Mouse (Mus musculus) thymus, adult 18-20 months (tissue): ENCODE results near the gene Alk.

Experiments used
- DNase-seq, 2 experiments: peaks; one replicate each; pipeline ENCODE4 v3.0.0; 2022; ENCODE audit warnings: mixed read lengths in 2 of 2

The Alk gene

DNA sequence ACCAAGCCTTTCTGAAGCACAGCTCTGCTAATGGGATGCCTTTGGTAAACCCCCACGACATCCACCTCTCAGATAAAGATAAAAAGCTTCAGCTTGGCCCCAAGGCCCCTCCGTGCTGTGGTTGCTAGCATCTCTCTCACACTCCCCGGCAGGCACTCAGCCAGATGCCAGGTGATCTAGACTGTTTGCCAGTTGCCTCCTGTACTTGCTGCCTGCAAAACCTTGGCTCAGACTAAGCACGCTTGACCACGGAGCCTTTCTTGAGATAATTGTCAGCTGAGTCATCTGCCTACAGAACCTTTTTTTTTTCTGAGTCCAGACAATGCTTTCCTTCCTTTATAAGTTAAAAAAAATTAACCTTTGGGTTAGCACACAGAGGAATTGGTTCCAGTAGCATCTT, 486.1 kb downstream of the Alk start:
- DNase-seq = no peak

DNA sequence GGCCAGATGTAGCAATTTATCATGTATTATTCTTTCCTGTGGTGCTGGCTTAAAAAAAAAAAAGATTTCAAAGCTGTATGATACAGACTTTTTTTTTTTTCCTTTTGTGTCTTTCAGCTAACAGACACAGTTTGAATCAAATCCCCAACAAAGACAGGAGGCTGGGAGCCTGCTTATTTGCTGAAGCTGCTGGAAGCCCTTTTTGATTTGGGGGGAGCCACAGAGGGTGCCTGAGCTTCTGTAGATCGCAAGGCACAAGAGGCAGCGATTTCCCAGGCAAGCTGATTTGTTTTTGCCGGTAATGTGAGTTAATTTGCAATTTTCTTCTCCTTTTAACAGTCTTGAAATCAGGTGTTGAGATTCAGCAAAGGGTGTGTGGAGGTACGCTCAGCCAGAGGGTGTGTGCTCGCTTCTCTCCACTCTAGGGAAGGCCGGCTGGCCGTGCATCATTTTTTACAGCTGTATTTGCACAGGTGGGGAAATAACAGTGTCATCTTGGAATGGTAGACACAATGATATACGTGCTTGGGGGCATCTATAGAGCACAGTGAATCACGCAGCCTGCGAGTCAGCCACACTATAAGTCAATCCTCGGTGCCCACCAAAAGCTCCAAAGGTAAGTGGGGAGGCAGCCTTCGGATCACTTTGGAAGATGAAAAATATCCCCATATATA, 489.0 kb downstream of the Alk start:
- DNase-seq = no peak

GRCm38 (mm10) chr17:72112004-72112403, 492.4 kb downstream of the Alk start:
- no peak for DNase-seq

DNA sequence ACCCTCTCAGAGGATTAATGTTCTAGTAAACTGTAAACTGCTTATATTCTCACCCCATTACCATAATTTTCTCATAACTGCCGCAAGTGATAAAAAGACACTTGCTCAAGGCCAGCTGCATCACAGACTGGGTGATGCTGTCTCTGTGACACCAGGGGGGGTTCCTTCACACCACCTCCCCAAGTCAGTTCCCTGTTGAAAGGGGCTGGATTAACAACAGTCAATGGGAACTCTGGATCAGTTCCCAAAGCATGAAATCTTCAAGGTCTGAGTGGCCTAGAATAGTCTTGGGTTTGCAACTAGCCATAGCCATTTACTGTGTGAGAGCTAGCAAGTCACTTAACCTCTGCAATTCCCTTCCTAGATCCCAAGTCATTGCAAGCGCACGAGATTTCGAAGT, 492.9 kb downstream of the Alk start:
- no peak for DNase-seq

GRCm38 (mm10) chr17:72087261-72087703, 517.1 kb downstream of the Alk start:
- DNase-seq = no peak

DNA sequence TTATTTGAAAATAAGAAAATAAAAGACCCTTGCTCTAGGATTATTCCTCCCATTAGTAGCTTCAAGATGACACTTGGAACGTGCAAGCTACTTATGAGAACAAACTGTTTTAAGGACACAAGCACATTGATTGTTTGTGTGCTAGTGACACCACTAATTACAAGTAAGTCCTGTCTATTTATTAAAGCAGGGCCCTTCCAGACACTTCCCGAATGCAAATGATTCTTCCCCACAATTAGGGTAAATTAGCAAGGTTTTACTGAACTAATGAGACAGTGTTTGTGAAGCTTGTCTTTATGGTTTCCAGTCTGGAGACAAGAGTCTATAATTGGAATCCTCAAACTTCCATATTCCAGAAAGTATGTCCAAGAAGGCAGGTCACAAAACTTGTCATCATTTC, 523.0 kb downstream of the Alk start:
- DNase-seq = no peak

- DNase-seq = no peak
Observed at GRCm38 (mm10) chr17:72076306-72076921, 528.0 kb downstream of the Alk start.

- DNase-seq = no peak
Observed at GRCm38 (mm10) chr17:72071871-72072270, 532.6 kb downstream of the Alk start.

DNA sequence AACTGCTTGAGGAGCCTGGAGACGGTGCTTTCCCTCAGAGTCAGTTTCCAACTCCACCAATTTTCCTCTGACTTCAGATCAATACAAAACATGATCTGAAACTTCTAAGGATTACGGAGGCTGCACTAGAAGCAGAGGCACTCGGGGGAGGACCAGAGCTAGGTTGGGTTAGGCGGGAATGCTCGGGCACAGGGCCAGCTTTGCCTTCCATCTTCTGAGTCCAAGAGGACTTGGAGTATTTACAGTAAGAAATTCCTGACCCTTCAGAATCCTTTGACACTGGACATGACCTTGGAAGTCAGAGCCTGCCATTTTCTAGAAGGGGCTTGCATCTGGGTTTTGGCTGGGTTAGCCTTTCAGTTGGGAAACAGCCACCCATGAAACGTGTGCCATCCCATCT, 536.3 kb downstream of the Alk start:
- no peak for DNase-seq

- DNase-seq = no peak
Observed at GRCm38 (mm10) chr17:72062978-72063377, 541.4 kb downstream of the Alk start.

DNA sequence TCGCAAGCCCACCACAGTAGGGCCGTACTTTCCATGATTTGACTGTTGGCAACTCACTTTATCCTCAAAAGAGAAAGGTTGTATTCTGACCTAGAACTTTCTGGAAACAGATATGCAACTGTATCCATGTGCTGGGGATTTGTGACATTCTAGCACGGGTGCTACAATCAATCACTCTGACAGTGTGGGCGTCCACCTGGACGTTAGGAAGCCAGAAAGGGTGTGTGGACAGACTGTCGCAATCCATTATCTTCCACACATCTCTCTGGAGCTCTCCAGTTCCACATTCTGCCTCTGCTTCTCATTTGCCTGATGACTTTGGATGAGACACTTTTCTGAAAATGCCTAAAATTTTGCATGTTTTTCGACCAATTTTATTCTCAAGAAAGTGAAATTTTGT, 545.1 kb downstream of the Alk start:
- DNase-seq = no peak

DNA sequence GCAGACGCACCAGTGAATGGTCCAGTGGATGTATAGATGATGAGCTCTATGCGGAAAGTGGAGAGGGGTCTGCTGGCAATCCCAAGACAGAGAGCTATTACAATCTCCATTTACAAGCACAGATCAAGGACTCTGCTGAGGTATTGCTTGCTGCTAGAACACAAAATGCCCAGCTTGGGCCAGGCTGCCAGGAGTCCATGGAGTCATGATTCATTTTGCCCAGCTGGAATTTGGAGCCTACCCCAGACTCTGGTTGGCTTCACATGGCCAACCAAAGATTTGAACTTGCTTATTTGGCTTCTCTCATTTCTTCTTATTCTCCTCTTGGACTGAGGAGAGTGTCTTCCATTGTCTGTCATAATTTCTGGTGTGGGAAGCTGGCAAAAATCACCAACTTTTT, 558.8 kb downstream of the Alk start:
- DNase-seq = no peak

DNA sequence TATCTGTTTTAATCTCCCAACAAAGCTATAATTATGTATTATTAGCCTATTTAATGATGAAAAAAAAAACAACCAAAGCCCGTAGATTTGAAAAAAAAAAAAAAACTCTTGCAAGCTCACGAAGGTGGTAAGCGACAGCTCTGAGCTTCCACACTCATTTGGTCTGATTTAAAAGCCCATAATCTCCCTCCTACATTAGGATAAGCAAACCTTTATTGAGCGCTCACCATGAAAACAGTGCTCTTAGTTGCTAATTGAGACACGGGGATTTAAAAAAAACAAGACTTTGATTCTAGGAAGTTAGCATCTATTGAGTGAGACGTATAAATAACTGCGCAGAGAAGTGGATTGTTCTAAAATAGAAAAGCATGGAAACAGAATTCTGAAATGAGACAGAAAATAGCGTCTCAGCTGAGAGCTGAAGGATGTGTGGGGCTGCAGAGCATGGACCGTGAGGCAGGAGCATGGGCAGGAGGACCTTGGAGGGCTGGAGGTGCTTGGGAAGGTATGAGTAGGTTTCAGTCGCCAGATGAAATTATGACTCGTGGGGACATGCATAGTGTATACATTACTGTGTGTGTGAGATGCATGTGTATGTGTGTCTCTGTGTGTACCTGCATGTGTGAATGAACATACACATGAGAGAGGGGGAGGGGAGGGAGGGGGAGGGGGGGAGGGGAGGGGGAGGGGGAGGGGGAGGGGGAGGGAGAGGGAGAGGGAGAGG, 560.6 kb downstream of the Alk start:
- DNase-seq = no peak

DNA sequence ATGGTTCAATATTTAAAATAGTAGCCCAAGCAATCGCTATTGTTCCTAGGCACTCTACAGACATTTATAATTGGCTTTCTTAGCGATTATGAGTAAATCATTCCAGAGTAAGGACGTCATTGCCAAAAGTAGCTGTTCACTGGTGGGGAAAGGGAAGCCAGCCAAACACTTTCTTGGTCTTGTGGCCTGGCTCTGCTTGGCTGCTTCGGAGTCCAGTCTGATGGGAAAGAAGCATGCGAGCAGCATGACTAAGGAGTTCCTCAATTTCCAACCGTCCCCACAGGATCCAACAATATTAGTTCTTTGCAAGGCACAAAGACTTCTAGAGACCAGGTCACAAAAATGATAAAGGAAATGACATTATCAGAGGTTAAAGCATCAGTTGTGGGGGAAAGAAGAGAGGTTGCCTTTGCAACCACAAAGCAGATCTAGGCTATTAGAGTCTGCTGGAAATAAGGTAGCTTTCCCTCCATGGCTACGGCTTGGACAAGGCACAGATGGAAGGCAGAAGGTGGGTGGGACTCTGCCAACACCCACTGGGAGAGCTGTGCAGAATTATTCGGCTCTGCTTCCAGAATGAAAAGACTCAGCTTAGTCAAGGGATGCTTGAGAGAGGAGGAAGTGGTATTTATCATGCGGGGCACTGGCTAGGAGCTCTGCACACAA, 561.3 kb downstream of the Alk start:
- no peak for DNase-seq

GRCm38 (mm10) chr17:72039176-72039948, 565.1 kb downstream of the Alk start:
- no peak for DNase-seq

DNA sequence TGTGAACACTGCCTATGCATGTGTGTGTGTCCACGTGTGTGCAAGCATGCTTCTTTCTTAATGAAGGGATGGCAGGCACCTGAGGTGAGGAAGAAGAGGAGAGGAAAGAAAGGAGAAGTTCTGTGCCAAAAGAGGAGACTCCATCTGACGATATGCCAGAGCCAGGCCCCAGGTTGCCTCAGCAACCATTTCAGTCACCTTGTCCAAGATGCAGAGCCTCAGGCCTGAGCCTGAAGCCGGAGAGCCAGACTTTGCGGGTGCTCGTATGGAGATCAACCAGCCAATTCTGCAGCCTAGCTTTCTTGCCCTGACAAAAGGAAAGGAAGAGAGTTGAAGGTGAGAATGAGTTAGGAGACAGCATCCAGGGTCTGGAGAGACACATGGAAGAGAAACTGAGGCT, 566.1 kb downstream of the Alk start:
- no peak for DNase-seq

DNA sequence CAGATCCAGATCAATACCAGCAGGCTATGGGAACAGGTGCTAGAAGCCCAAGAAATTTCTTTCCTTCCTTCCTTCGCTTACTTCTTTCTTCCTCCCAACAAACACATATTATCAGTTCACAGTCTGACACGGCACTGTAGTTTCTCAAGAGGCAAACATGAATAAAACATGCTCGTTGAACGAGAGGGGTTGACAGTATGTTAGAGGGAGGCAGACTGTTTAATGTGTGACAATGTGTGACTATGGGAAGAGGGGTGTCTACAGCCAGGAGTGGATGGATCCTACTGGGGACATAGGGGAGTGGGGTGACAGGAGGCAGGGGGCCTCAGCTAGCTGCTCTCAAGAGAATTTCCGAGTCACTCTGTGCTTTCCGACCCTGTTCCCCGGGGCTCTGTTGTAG, 573.8 kb downstream of the Alk start:
- DNase-seq = no peak

DNA sequence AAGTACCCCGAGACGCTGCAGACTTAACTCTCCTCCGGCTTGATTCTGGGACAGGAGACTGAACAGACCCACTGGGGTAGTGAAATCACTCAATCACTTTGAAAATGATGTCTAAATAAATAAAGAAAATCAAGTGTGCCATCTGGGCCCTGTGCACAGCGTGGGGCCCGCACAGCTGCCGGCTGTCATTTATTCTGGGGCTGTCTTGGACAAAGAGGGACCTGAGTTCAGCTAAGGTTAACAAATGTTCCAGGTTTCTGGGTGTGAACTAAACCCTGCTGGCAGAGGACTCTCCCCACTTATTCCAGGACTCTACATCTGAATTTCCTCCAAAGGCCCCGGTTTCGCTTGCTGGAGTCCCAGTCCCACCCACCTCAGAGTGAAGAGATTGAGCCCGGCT, 581.1 kb downstream of the Alk start:
- DNase-seq = no peak

- no peak for DNase-seq
Observed at GRCm38 (mm10) chr17:72021733-72022669, 582.4 kb downstream of the Alk start.

DNA sequence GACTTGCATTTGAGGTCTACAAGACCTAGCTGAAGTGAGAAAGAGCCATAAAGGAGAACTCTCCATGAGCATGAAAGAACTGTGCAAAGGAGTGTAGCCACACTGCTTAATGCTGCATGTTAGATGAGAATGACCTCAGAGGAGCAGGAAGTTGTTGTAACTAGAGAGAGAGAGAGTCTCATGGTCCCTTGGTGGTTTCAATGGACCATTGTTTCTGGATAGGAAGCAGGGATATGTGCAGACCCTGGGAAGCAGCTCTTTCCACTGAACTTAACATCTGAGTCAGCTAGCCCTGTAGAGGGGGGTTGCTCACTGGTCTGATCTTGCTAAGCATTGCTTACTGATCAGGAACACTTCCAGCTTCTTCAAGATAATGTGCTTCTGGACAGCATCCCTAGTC, 587.1 kb downstream of the Alk start:
- no peak for DNase-seq

DNA sequence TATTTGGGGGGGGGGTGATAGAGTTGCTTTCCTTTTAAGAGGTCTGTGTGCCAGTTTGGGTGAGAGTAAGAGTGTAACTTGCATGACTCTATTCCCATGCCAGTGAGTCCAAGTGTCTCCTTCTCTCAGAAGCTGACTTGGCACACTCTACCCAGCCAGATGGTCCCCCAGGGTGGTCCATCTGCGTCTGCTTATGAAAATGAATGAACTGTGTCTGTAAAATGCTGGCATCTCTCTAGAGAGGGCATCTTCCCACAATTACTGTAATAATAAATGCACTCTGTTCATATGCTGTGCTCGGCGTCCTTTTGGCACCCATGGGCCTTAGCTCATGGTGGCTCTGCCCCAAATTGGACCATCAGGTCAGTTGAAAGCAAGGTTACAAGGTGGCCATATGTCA, 589.2 kb downstream of the Alk start:
- DNase-seq = no peak

DNA sequence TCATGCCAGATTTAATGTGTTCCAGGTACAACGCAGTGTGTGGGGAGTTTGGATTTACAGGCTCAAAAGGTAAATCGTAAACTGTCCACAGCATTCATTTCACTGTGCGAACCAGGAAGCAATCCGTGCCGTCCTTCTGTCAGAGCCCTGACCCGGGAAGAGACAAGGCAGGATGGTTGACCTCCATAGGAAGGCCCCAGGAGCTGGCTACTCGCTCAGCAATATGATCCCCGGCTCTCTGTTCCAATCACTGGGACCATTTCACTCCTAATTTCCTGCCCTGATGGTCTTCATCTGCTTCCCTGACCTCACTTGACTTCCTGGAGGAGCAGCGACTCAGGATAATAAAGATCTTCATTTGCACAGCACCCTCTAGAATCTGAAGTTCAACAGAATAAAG, 591.7 kb downstream of the Alk start:
- DNase-seq = no peak
